Mouse (Mus musculus): ENCODE results near the gene Ywhae. TPM values are rescaled to one million over a fixed set of nuclear protein-coding genes. Genes with fewer than 3 reads are reported as not detected.
"Not testable (repeated sequence)": the region's sequence is repeated elsewhere in the genome, so short reads cannot be mapped to it uniquely, and the experiment has no call there.

Gene Ywhae
- total RNA-seq (2021) = 100 to 1,000 TPM; 826 to 885 TPM

- DNase-seq = peak; percentile 93
Measured at GRCm38 (mm10) chr11:75732434-75733226, at the start of gene Ywhae. Ywhae (plus strand) TSS chr11:75732869.

DNA sequence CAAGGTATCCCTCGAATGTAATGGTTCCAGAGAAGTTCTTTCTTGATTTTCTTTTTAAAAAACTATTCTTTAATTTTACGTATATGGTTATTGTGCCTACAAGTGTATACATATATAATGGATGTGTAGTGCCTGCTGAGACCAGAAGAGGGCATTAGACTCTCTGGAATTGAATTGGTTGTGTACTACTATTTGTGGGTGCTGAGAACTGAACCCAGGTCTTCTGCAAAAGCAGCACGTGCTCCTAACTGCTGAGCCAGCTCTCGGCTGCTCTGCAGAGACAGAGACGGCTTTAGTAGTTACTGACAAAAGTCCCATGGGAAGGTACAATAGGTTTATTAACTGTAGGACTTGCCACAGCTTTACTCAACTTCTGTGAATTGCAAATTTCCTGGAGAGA, 48.2 kb upstream of the Ywhae start:
- DNase-seq = no peak

GRCm38 (mm10) chr11:75684956-75685355, 47.7 kb upstream of the Ywhae start:
- no peak for DNase-seq

- DNase-seq = no peak
Measured at GRCm38 (mm10) chr11:75687343-75687993, 45.2 kb upstream of the Ywhae start.

DNA sequence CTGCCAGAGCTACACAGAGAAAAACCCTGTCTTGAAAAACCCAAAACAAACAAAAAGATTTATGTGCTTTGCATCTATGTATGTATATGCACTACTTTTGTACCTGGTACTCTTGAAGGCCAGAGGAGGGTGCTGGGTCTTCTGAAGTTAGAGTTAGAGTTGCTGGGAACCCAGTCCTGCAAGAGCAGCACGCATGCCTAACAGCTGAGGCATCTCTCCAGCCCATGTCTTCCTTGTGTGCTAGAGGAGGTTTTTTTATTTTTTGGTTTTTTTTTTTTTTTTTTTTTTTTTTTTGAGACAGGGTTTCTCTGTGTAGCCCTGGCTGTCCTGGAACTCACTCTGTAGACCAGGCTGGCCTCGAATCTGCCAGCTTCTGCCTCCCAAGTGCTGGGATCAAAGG, 44.5 kb upstream of the Ywhae start:
- no peak for DNase-seq

- no peak for DNase-seq
Measured at GRCm38 (mm10) chr11:75689977-75690376, 42.7 kb upstream of the Ywhae start.

- no peak for DNase-seq
Measured at GRCm38 (mm10) chr11:75691047-75691446, 41.6 kb upstream of the Ywhae start.

- no peak for DNase-seq
Measured at GRCm38 (mm10) chr11:75693570-75693969, 39.1 kb upstream of the Ywhae start.

GRCm38 (mm10) chr11:75697464-75697863, 35.2 kb upstream of the Ywhae start:
- DNase-seq = not testable (repeated sequence)

GRCm38 (mm10) chr11:75700557-75700956, 32.1 kb upstream of the Ywhae start:
- DNase-seq = no peak

- no peak for DNase-seq
Measured at GRCm38 (mm10) chr11:75702761-75703160, 29.9 kb upstream of the Ywhae start.

DNA sequence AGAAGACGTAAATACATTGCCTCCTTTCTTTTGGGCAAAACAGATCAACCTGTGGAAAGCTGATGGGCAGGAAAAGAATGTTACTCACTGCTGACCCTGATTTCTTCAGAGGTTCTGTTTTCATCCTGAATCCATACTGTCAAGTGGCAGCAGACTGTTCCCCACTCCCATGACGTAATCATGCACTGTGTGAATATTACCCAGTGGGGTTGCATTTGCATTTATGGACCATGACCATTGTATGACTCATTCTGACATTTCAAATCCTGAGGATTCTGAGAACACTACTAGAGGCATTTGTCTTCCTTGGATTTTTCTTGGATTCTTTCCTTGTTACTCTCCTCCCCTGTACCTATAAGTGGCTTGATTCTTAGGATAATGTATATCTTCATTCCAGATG, 28.9 kb upstream of the Ywhae start:
- no peak for DNase-seq

DNA sequence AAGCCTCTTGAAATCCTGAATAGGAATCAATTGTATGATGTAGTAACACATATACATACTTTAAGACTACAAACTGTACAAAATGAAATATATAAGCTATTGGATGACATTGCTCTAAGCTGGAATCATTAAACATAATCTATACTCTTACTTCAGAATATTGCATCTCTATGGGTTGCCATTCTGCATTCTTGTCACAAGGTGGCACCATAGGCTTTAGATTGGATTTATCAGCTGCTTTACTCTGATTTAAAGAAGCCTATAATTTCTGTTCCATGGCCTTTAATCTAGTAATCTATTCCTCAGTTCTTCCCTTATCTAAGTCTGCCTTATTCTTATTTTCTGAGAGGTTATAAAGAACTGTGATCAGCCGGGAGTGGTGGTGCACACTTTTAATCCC, 18.7 kb upstream of the Ywhae start:
- no peak for DNase-seq

- DNase-seq = no peak
Measured at GRCm38 (mm10) chr11:75715556-75715955, 17.1 kb upstream of the Ywhae start.

DNA sequence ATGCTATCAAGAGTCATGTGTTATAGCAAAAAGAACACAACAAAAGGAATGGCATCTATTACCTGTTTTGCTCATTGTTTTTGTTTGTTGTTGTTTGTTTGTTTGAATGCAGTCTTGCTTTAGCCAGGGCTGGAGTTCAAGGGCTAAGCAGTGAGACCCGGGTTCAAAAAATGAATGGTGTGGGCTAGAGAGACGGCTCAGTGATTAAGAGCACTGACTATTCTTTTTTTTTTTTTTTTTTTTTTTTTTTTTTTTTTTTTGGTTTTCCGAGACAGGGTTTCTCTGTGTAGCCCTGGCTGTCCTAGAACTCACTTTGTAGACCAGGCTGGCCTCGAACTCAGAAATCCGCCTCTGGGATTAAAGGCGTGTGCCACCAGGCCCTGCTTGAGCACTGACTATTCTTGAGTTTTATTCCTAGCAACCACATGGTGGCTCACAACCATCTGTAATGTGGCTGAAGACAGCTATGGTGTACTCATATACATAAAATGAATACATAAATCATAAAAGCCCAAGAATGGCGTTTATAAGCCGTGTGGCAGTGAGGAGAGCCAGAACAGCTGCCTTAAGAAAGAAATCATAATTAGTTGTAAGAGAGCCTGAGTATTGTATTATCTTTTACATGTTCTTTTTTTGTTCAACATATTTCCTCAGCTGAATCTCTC, 15.9 kb upstream of the Ywhae start:
- DNase-seq = no peak

GRCm38 (mm10) chr11:75722339-75722738, 10.3 kb upstream of the Ywhae start:
- DNase-seq = no peak

DNA sequence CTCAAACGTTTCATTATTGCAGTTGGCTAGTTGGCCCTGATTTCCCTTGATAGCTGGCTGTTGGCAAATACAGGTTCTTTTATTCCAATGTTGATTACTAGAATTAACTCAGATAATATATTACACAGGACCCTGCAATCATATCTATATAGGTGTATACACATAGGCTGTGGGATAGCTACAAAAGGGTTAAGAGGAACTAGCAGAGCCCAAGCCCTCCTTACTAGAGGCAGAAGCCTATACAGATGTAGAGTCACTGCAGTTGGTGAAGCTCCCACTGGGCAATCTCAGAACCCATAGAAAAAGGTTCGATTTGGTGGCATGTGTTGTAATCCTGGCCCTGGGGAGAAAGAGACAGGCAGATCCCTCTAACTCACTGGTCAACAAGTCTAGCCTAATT, 5.5 kb upstream of the Ywhae start:
- DNase-seq = no peak

- not testable (repeated sequence) for DNase-seq
Measured at GRCm38 (mm10) chr11:75727659-75728058, 5.0 kb upstream of the Ywhae start.

- peak; percentile 77 for DNase-seq
Measured at GRCm38 (mm10) chr11:75733227-75733940, 715 bp downstream of the Ywhae start.

DNA sequence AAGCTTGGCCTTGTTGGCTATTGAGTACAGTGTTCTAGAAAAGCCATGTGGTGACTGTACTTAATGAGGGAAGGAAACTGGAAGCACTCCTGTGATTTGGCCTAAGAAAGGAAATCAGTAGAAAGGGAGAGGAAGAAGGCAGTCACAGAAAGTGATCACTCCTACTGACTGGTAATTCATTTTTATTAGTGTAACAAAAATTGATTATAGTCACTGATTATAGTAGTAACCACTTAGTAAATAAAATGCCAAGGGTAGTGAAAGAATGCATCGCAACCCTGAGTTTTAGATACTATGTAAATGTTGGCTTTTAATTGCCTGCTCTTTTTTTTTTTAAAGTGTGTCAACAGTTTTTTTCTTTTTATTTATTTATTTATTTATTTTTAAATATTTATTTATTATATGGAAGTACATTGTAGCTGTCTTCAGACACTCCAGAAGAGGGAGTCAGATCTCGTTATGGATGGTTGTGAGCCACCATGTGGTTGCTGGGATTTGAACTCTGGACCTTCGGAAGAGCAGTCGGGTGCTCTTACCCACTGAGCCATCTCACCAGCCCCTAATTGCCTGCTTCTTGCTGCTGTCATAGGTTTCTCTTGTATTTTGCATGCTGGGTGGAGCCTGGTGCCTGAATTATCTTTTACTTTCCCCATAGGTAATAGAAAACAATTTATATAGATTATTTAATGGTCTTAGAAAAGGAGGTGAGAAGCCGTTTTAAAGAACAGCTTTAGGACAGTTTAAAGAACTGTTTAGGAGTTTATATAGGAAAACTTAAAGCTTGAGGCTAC, 3.0 kb downstream of the Ywhae start:
- DNase-seq = no peak

GRCm38 (mm10) chr11:75736978-75737377, 4.3 kb downstream of the Ywhae start:
- DNase-seq = no peak
